Mouse (Mus musculus) hindbrain, embryonic 15.5 days (tissue): ENCODE data around the gene Prpf6. TPM values are rescaled to one million over a fixed set of nuclear protein-coding genes. Genes with fewer than 3 reads are reported as not detected.

Experiments used
- ATAC-seq: fragments of 200-750 bp; cut with Nextera tagmentation; 2 replicates; pipeline ENCODE4 v1.8.0; 2017; ENCODE audit warnings: low read depth, moderate number of reproducible peaks, moderate TSS enrichment; ENCODE audit not compliant: low FRiP score
- H3K27ac ChIP-seq: fragments of 300-500 bp; sonication (generic); replicated peaks from 2 replicates; pipeline ENCODE4 v1.5.1; 2015; ENCODE audit warnings: mild to moderate bottlenecking, inconsistent platforms
- H3K27me3 ChIP-seq: fragments of 300-500 bp; sonication (generic); 2 replicates; pipeline ENCODE4 v1.6.1; 2015; ENCODE audit warnings: control low read depth, inconsistent platforms
- H3K36me3 ChIP-seq: fragments of 300-500 bp; sonication (generic); 2 replicates; pipeline ENCODE4 v1.6.1; 2015; ENCODE audit warnings: control low read depth, inconsistent platforms
- H3K4me1 ChIP-seq: fragments of 300-500 bp; sonication (generic); replicated peaks from 2 replicates; pipeline ENCODE4 v1.6.1; 2015; ENCODE audit warnings: control low read depth, inconsistent platforms
- H3K4me2 ChIP-seq: fragments of 300-500 bp; sonication (generic); 2 replicates; pipeline ENCODE4 v1.6.1; 2015; ENCODE audit warnings: moderate library complexity, mild to moderate bottlenecking, inconsistent platforms
- H3K4me3 ChIP-seq: fragments of 300-500 bp; sonication (generic); 2 replicates; pipeline ENCODE4 v1.5.1; 2015; ENCODE audit warnings: mild to moderate bottlenecking, inconsistent platforms
- H3K9ac ChIP-seq: fragments of 300-500 bp; sonication (generic); 2 replicates; pipeline ENCODE4 v1.6.1; 2015; ENCODE audit warnings: inconsistent platforms
- H3K9me3 ChIP-seq: fragments of 300-500 bp; sonication (generic); 2 replicates; pipeline ENCODE4 v1.6.1; 2016; ENCODE audit warnings: control low read depth, inconsistent platforms
- WGBS: fragments of 180-500 bp; shearing (Covaris S2); methylation state at CpG from one replicate; pipeline ENCODE4 v1.1.7; 2015; 5-methylcytosine and 5-hydroxymethylcytosine counted together
- polyA plus RNA-seq: library from polyadenylated mRNA; unstranded; fragments of >200 nt; fragmentation: Nextera tagmentation; extraction: Ambion mirVana; gene quantifications from 2 replicates; pipeline ENCODE4 v1.2.1, GENCODE M21; 2015

Prpf6 gene
- polyA plus RNA-seq, 1 experiment from 2014 or later = 60.3 TPM

DNA sequence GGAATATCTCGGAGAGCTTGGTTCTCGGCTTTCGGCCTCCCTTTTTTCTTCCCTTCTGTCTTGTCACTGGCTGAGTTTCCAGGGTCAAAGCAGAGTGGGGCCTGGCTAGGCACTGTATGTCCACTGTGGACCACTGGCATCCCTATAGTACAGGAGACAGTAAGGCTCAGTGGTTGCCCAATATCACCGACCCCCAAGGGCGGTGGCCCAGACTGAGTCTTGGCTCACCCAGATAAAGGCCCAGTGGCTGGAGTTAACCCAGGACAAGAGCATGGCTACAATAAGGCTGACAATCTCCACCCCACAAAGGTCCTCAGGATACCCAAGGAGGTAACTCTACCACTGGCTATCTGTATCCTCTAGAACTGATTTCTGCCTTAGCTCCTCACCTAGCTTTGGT is 1.2 kb upstream of the Prpf6 start:
- Histone ChIP-seq H3K4me3 (peak overlapping the region; percentile 99; the same call in 1 of the 2 replicates), H3K9ac (peak overlapping the region; percentile 97), H3K36me3 (peaks cover 51% of the 10 kb centered on the region), H3K27ac (no peak overlapping the region), H3K9me3 (no peaks in the 10 kb centered on the region), H3K4me2 (0 out of 2 replicates have a peak overlapping the region, but pooled peaks have one; percentile 63), H3K27me3 (no peaks in the 10 kb centered on the region), H3K4me1 (peaks cover 37% of the 10 kb centered on the region)
- WGBS = 97% methylated on average over 5 of the region's 5 CpGs
- ATAC-seq = no peak

DNA sequence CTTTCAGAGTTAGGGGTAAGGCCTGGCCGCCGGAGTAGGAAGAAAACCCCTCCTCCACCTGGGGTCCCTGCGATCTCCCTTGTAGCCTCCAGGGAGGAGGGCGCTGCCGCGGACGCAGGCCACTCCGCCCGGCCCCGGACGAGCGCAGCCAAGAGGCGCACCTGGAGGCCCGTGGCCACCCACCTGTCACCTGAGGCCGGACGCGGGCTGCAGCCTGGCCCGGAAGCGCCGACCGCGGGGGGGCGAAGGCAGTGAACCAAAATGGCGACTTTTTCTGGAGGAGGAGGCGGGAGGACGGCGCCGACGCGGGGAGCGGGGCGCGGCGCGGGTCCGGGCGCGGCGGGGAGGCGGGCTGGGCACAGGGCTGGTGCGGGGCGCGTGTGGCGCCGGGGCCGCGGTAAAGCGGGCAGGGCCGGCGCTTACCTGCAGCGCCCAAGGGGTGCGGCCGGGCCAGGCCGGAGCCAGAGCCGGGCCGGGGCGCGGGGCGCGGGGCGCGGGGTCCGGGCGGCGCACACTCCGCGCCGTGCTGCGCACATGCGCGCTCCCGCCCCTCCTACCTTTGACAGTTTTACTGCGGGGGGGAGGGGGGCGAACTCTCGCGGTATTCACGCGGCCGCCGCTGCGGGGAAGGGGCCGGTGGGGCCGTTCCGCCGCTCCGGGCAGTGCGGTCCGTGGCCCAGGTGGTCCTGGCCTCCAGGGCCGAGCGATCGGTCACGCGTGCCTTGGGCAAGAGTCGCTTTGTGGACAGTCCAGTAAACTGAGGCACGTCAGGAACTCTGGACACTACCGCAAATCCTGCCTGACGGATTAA is 768 bp downstream of the Prpf6 start, which contains the start of gene Zfp512b:
TSS of gene Zfp512b (minus strand) at position 573 of the 811 bp plus-strand sequence.
- H3K27ac ChIP-seq = peak within 1 kb of the TSS; percentile 94

DNA sequence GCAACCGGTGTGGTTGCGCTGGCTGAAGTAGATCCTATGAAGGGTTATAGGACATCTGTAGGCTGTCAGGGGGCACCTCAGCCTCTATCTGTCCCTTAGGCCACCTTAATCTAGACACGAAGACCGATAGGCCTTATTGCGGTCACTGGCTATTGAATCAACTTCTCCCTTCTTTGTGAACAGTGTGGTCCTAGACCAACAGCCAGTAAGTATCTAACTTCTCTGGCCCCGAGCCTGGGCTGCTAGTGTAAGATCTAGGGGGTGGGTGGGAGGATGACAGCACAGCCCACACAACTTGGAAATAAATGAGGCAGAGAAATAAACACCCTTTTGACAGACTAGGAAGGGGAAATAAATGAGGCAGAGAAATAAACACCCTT is 1.4 kb downstream of the Prpf6 start:
- Histone ChIP-seq H3K27me3 (no peaks in the 10 kb centered on the region), H3K4me1 (peaks cover 53% of the 10 kb centered on the region), H3K9me3 (no peaks in the 10 kb centered on the region), H3K4me2 (peak overlapping the region; percentile 63), H3K9ac (peak overlapping the region; percentile 97), H3K27ac (peak overlapping the region; percentile 94), H3K4me3 (peak overlapping the region; percentile 99), H3K36me3 (peaks cover 38% of the 10 kb centered on the region)
- ATAC-seq = no peak
- WGBS = 7% methylated on average over 6 of the region's 6 CpGs

More for the DNA sequence above, 768 bp downstream of the Prpf6 start, which contains the start of gene Zfp512b:
- ATAC-seq = peak; percentile 90
- Histone ChIP-seq H3K4me3 (peak within 1 kb of the TSS; percentile 99), H3K4me1 (peaks cover 47% of the 10 kb centered on the region), H3K4me2 (peak within 1 kb of the TSS; percentile 63), H3K36me3 (peaks cover 43% of the 10 kb centered on the region), H3K9ac (peak within 1 kb of the TSS; percentile 97), H3K9me3 (no peaks in the 10 kb centered on the region), H3K27me3 (no peaks in the 10 kb centered on the region)
- under 1% methylated on average over 69 of the region's 97 CpGs for WGBS

DNA sequence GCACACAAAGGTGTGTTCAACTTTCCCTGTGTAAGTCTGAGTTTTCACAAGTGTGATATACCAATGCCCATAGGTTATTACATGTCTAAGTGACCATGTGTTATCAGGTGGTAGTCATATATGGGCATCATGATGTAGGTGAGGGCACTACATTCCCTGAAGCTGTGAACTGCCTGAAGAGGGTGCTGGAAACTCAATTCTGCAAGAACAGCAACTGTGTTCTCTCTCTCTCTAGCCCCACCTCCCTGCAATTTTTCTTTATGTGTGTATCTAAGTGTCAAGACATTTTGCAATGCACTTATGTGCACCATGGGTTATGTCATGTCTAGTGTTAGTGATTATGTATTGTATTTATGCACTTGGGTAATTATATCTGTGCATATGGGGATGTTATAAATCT is 2.3 kb downstream of the Prpf6 start:
- no peak for ATAC-seq
- H3K27ac ChIP-seq = no peak overlapping the region
- no peaks in the 10 kb centered on the region for H3K27me3 ChIP-seq
- no peaks in the 10 kb centered on the region for H3K9me3 ChIP-seq
- peaks cover 57% of the 10 kb centered on the region for H3K4me1 ChIP-seq
- peaks cover 29% of the 10 kb centered on the region for H3K36me3 ChIP-seq
- H3K9ac ChIP-seq = no peak overlapping the region
- H3K4me2 ChIP-seq = no peak overlapping the region
- no peak overlapping the region for H3K4me3 ChIP-seq

DNA sequence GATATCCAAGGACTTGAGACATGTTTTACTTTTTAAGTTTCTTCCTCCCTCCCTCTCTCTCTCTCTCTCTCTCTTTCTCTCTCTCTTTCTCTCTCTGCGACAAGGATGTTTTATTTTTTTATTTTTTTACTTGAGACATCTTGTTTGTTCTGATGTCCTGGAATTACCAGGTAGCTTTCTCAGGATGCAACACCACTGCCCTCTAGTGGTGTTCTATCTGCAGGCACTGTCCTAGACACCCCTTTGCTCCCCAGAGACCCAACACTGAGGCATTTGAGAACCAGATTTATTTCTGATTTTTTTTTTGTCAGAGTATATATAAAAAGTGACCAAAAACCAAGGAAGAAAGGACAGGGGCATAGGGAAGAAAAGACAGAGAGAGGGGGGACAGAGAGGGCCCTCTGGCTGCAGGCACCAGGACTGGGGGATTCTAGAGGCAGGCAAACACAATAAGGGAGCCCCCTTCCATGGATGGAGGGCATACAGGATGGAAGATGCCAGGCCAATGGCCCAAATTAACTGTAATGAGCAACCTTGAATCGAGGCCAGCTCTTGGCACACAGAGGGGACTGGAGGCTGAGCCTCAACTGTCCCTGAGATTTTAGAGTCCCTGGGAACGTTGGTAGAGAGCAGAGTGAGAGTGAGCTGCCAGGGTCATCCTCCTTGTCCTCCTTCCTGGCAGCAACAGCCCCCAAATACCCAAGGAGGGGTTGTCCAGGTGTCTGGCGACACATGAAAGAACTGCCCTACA is 3.5 kb downstream of the Prpf6 start:
- no peak for ATAC-seq
- Histone ChIP-seq H3K4me2 (no peak overlapping the region), H3K36me3 (peaks cover 17% of the 10 kb centered on the region; the same call in 1 of the 2 replicates), H3K9ac (no peak overlapping the region), H3K27ac (no peak overlapping the region), H3K27me3 (no peaks in the 10 kb centered on the region), H3K9me3 (no peaks in the 10 kb centered on the region), H3K4me1 (peaks cover 63% of the 10 kb centered on the region), H3K4me3 (no peak overlapping the region)
- WGBS = 75% methylated on average over 4 of the region's 4 CpGs

DNA sequence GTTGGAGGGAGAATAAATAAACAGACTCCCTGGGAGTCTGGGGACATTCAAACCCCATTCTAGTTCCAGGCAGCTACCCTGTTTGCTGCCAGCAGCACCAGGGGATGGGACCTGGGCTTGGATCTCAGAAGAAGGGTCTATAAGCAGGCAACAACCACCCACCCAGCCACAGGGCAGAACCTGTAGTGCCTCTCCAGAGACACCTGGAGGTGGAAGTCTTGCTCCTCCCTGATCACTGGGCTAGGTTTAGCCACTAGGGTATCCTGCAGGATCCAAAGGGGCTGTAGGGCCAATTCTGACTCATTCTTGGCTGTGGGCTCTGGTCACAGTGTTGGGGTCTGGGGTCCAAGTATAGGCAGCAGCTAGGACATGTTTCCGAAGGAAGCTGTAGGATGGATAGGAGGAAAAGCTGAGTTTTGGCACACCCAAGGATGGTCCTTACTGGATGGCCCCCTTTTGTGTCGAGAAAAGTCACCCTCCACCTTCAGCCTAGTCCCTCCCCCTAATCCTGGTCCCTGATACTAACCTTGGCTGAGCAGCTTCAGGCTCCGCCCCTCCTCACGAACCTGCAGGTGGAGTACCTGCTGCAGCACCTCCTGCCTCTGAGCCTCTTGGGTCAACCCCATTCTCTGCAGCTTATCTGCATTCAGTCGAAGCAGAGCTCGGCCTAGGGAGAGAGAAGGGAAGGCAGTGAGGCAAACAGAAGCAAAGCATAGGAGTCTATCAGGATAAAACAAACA is 4.7 kb downstream of the Prpf6 start:
- H3K27ac ChIP-seq = no peak overlapping the region
- 0 out of 2 replicates have a peak, but pooled peaks cover 11% of the 10 kb centered on the region for H3K36me3 ChIP-seq
- 64% methylated on average over 6 of the region's 6 CpGs for WGBS
- H3K27me3 ChIP-seq = no peaks in the 10 kb centered on the region
- no peaks in the 10 kb centered on the region for H3K9me3 ChIP-seq
- no peak overlapping the region for H3K9ac ChIP-seq
- H3K4me3 ChIP-seq = no peak overlapping the region
- H3K4me1 ChIP-seq = peaks cover 59% of the 10 kb centered on the region
- no peak overlapping the region for H3K4me2 ChIP-seq
- no peak for ATAC-seq

DNA sequence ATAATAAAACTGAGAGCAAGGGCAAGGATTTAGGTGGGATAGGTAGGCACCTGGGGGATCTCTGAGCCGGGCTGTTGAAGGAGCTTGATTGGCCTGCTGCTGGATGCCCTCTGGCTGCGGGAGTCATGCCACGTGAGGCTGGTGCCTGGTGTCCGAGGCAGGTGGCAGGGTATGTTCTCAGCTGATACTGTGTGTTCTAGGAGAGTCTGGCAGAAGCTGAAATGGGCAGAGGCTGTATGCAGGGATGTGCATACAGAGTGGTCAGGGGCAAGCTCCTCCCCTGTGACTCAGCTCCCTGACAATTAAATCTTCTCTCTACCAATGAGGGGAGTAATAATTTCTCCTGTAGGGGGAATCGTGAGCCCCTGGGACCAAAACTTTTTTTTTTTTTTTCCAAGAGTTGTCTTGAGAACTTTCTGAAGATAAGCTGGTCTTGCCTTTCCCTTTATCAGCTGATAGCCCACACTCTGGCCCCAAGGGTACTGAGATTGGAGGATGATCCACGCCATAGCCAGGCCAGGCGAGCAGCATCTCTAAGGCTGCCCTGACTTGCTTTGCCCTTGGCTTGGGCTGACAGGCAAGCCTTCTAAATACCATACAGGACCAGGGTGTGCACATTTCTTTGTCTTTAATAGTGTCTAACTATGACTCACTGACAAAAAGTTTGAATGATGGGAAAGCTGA is 5.9 kb downstream of the Prpf6 start:
- 0 out of 2 replicates have a peak, but pooled peaks cover 11% of the 10 kb centered on the region for H3K36me3 ChIP-seq
- H3K4me1 ChIP-seq = peaks cover 62% of the 10 kb centered on the region
- ATAC-seq = no peak
- no peaks in the 10 kb centered on the region for H3K9me3 ChIP-seq
- 75% methylated on average over 7 of the region's 7 CpGs for WGBS
- H3K4me2 ChIP-seq = peak overlapping the region; percentile 79
- peak overlapping the region; percentile 72; the same call in 1 of the 2 replicates for H3K4me3 ChIP-seq
- H3K27me3 ChIP-seq = no peaks in the 10 kb centered on the region
- no peak overlapping the region for H3K27ac ChIP-seq
- H3K9ac ChIP-seq = 0 out of 2 replicates have a peak overlapping the region, but pooled peaks have one; percentile 93

DNA sequence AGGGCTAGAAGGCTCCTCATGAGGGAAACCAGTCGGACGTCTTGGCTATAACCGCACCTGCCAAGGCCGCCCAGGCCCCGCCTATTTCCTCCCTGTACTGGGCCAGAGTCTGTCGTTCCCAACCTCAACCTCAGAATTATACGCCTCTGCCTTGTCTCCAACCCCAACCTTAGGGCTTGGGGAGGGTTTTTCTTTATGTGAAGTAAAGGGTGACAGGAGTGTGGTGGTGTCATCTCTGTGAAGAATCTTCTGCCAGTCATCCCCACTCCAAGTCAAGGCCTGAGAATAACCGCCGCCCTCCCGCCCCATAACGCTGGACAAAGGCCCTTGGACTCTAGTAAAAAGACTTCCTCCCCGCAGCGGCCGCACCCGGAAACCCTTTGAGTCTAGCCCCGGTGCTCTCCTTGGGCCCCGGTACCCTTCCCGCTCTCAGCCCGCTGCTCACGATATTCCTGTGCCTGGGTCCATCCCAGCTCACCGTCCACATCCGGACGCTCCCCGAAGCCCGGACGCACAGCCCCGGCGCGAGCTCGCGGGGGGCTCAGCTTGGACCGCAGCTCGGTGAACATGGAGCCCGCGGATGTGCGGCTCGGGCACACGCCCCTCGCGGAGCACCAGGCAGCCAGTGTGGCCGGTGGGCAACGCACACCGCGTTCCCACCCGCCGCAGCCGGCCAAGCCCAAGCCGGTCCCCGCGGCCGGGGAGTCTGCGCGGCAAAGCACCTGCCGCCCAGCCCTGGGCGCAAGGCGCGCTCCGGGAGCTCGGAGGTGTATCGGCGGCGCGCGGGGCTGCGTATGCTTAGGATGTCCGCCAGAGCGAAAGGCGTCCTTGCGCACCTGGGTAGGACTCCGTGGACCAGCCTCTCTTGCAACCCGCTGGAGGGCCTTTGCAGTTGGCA is 7.0 kb downstream of the Prpf6 start, which contains the start of gene Samd10:
TSS of gene Samd10 (minus strand) at position 759 of the 898 bp plus-strand sequence.
- no peaks in the 10 kb centered on the region for H3K9me3 ChIP-seq
- H3K36me3 ChIP-seq = 0 out of 2 replicates have a peak, but pooled peaks cover 11% of the 10 kb centered on the region
- peaks cover 61% of the 10 kb centered on the region for H3K4me1 ChIP-seq
- H3K4me2 ChIP-seq = peak within 1 kb of the TSS; percentile 79
- WGBS = 1% methylated on average over 71 of the region's 71 CpGs
- peak within 1 kb of the TSS; percentile 93 for H3K9ac ChIP-seq
- ATAC-seq = peak; percentile 35
- H3K4me3 ChIP-seq = peak within 1 kb of the TSS; percentile 72
- no peaks in the 10 kb centered on the region for H3K27me3 ChIP-seq
- peak within 1 kb of the TSS; percentile 95 for H3K27ac ChIP-seq

DNA sequence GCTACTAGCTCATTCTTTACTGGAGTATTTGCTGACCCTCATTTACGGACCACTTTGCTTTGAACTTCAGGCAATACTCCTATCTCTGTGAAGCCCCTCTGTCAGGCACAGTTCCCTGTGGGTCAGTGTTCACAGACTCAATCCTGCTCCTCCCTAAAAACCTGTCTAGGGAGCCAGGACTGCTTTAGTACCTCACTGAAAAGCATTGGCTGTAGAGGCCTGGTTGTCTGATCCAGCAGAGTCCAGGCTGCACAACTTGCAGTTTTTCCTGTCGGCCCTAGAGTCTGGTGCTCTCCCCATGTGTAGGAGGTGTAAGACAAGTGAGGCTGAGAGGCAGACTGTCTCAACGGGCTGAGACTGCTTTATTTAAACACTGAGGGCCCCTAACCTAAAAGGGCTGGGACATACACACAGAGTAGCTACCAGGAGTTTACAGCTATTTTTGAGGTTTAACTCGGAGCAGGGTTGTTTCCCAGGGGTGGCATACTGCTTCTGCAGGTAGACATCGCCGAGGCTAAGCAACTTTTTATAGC is 8.6 kb downstream of the Prpf6 start:
- H3K36me3 ChIP-seq = 0 out of 2 replicates have a peak, but pooled peaks cover 11% of the 10 kb centered on the region
- 67% methylated on average over 6 of the region's 6 CpGs for WGBS
- no peaks in the 10 kb centered on the region for H3K9me3 ChIP-seq
- peak overlapping the region; percentile 85; the same call in 1 of the 2 replicates for H3K27ac ChIP-seq
- H3K4me3 ChIP-seq = peak overlapping the region; percentile 91
- H3K4me1 ChIP-seq = peaks cover 54% of the 10 kb centered on the region
- H3K27me3 ChIP-seq = no peaks in the 10 kb centered on the region
- H3K4me2 ChIP-seq = peak overlapping the region; percentile 77
- 0 out of 2 replicates have a peak, but pooled peaks have one; percentile 0 for ATAC-seq
- H3K9ac ChIP-seq = peak overlapping the region; percentile 60
